9 mouse cellular contexts compared by ENCODE assay signal in genomic region chr5:32934654-32935053, GRCm38 (mm10).
A peak's percentile ranks its signal among the peaks of the same experiment; 100 is the strongest.
DNase-seq lines count a peak whose midpoint lies in the region; ATAC-seq lines count a peak whose summit lies in the region.
"Had no signal": no experiment of that assay in that cellular context is flagged by ENCODE, and none has a peak within 500 bp of the region (broad histone marks: within the 10 kb centered on the region; RNA-seq: fewer than 3 reads in every experiment).

No protein-coding gene starts in this region.

- WGBS in hindbrain, embryonic 10.5 days = 57% methylated on average over 2 of the region's 2 CpGs
- 64% methylated on average over 2 of the region's 2 CpGs for WGBS in hindbrain, embryonic 16.5 days
- WGBS in embryonic facial prominence, embryonic 10.5 days = 62% methylated on average over 2 of the region's 2 CpGs

- H3K27me3 ChIP-seq in hindbrain, embryonic 10.5 days (ENCODE audit: insufficient read depth, poor library complexity, severe bottlenecking) = no peaks in the 10 kb centered on the region
- H3K27me3 ChIP-seq in hindbrain, embryonic 16.5 days (replicated peaks; ENCODE audit: control insufficient read depth, insufficient read depth, low read length) = no peaks in the 10 kb centered on the region
- no peaks in the 10 kb centered on the region for H3K27me3 ChIP-seq in embryonic facial prominence, embryonic 10.5 days (replicated peaks; ENCODE audit: low read depth, poor library complexity, severe bottlenecking)

- H3K4me3 ChIP-seq in hindbrain, embryonic 10.5 days = no peak overlapping the region
- H3K4me3 ChIP-seq in hindbrain, embryonic 16.5 days (ENCODE audit: low read length) = no peak overlapping the region
- H3K4me3 ChIP-seq in embryonic facial prominence, embryonic 10.5 days = no peak overlapping the region
- H3K4me3 ChIP-seq: midbrain, embryonic 10.5 days had no signal

- H3K27ac ChIP-seq in hindbrain, embryonic 10.5 days = no peak overlapping the region
- no peak overlapping the region for H3K27ac ChIP-seq in hindbrain, embryonic 16.5 days (ENCODE audit: low read depth, low read length)
- no peak overlapping the region for H3K27ac ChIP-seq in embryonic facial prominence, embryonic 10.5 days (replicated peaks)
- H3K27ac ChIP-seq: midbrain, embryonic 10.5 days had no signal

- ATAC-seq in hindbrain, embryonic 16.5 days = no peak

- no peak overlapping the region for H3K4me2 ChIP-seq in hindbrain, embryonic 16.5 days (ENCODE audit: low read length)

- H3K9me3 ChIP-seq in hindbrain, embryonic 10.5 days = no peaks in the 10 kb centered on the region
- H3K9me3 ChIP-seq in hindbrain, embryonic 16.5 days (ENCODE audit: control insufficient read depth, low read length) = no peaks in the 10 kb centered on the region
- H3K9me3 ChIP-seq in embryonic facial prominence, embryonic 10.5 days = no peaks in the 10 kb centered on the region
- H3K9me3 ChIP-seq: midbrain, embryonic 10.5 days had no signal

- H3K36me3 ChIP-seq in hindbrain, embryonic 10.5 days = peaks cover 89% of the 10 kb centered on the region
- H3K36me3 ChIP-seq in hindbrain, embryonic 16.5 days (ENCODE audit: control insufficient read depth, insufficient read depth, low read length) = peaks cover 24% of the 10 kb centered on the region
- H3K36me3 ChIP-seq in embryonic facial prominence, embryonic 10.5 days (replicated peaks) = peaks cover 88% of the 10 kb centered on the region

- no peak overlapping the region for H3K9ac ChIP-seq in hindbrain, embryonic 16.5 days (ENCODE audit: low read depth, low read length)

- peak; percentile 6 for DNase-seq in hindbrain, embryonic 10.5 days (ENCODE audit: low spot score)
- DNase-seq in retina, postnatal 1 day = peak; percentile 45
- no peak for DNase-seq in retina, embryonic 14.5 days (ENCODE audit: low spot score)
- DNase-seq in embryonic facial prominence, embryonic 10.5 days (ENCODE audit: low spot score) = peak; percentile 15
- DNase-seq in frontal cortex, postnatal 10 days (ENCODE audit: low spot score in 2 of 2) = no peak
- no peak for DNase-seq in cerebellum, adult 11-12 months
- no peak for DNase-seq in gastrocnemius, adult 8-10 months (ENCODE audit: low spot score in 2 of 2)

- H3K4me1 ChIP-seq in hindbrain, embryonic 10.5 days (replicated peaks) = no peaks in the 10 kb centered on the region
- H3K4me1 ChIP-seq in hindbrain, embryonic 16.5 days (ENCODE audit: control insufficient read depth, insufficient read depth, low read depth, low read length) = no peaks in the 10 kb centered on the region
- no peaks in the 10 kb centered on the region for H3K4me1 ChIP-seq in embryonic facial prominence, embryonic 10.5 days
- H3K4me1 ChIP-seq: midbrain, embryonic 10.5 days had no signal

Comparison
In these comparisons a context has a peak if more than half of its experiments do, and no peak if none do; other contexts are left out.
1. DNase-seq: peak in hindbrain, embryonic 10.5 days (single experiment), retina, postnatal 1 day (single experiment) and embryonic facial prominence, embryonic 10.5 days (single experiment); none in retina, embryonic 14.5 days (single experiment), frontal cortex, postnatal 10 days (0 of 2), cerebellum, adult 11-12 months (single experiment) and gastrocnemius, adult 8-10 months (0 of 2).